Mouse (Mus musculus) layer of hippocampus, adult 8-10 months (tissue): ENCODE measurements around the gene Epha2. TPM values are rescaled to one million over a fixed set of nuclear protein-coding genes. Genes with fewer than 3 reads are reported as not detected.
A peak's percentile ranks its signal among the peaks of the same experiment; 100 is the strongest.

ENCODE experiments used
- DNase-seq, 2 experiments: peaks; one replicate each; pipeline ENCODE4 v3.0.0; 2022; ENCODE audit warnings: low spot score in 2 of 2
- total RNA-seq, 4 experiments: library from RNA; stranded (reverse); gene quantifications; 2 replicates each; pipeline ENCODE4 v1.2.4; 2022

Gene Epha2
- 1 to 10 TPM; 1.3 to 2.7 (median 2.2) TPM for total RNA-seq

DNA sequence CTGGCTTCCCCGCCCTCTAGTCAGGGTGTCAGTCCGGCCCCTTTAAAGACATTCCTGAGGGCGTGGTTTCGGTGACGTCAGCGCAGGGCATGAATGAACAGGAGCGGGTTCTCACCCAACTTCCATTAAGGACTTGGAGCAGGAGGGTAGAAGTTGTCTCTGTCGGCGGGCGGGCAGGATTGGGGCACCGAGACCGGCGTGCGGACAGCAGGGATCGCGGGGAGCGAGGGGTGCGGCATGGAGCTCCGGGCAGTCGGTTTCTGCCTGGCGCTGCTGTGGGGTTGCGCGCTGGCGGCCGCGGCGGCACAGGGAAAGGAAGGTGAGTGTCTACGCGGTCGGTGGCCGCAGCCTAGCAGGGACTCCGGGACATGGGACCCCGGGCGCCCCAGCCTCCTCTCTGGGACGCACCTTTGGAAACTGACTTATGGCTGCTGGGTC is at the start of gene Epha2:
Epha2 (plus strand) TSS at position 125 of the 438 bp plus-strand sequence.
- peak; percentile 40 to 55 for DNase-seq

DNA sequence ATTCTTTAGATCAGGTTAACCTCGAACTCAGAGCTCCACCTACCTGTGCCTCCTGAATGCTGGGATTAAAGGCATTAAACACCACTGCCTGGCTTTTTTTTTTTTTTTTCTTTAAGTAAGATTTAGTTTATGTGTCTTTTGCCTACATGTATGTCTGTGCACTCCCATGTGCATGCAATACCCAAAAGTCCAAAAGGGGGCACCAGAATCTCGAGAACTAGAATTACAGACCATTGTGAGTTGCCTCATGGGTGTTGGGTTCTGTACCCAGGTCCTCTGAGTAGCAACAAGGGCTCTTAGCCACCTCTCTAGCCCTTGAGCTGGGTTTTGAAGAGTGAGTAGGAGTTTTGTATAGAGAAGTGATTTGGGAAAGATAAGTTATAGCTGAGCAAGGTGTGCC is 48.4 kb upstream of the Epha2 start:
- DNase-seq = no peak

DNA sequence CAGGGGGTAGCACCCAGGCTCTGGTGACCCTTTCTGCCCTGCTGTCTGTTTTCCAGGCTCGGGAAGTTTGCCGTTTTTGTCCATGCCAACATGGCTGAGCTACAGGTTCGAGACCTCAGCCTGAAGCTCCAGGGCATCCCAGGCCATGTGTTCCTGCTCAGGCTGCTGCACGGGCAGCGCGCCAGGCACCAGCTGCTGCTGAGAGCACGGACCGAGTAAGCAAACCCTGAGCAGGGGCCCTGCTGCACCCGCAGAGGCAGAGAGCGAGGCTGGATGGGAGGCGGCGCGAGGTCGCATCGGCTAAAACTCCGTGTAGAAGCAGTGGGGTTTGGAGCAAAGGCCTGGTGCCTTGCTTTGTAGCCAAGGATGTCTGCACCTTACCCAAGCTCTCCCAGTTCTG is 46.8 kb upstream of the Epha2 start:
- no peak for DNase-seq

DNA sequence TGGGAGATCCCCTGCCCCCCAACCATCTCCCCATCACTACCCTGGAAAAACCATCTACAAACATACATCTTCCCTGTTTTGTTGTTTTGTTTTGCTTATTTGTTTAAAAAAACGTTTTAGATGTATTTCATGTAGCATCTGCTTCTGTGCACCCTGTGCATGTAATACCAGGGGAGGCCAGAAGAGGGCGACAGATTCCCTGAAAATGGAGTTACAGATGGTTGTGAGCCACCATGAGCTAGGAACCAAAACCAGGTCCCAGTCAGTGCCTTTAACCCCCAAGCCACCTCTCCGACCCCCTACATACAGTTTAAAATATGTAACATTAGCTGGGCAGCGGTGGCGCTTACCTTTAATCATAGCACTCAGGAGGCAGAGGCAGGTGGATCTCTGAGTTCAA is 43.6 kb upstream of the Epha2 start:
- DNase-seq = no peak

DNA sequence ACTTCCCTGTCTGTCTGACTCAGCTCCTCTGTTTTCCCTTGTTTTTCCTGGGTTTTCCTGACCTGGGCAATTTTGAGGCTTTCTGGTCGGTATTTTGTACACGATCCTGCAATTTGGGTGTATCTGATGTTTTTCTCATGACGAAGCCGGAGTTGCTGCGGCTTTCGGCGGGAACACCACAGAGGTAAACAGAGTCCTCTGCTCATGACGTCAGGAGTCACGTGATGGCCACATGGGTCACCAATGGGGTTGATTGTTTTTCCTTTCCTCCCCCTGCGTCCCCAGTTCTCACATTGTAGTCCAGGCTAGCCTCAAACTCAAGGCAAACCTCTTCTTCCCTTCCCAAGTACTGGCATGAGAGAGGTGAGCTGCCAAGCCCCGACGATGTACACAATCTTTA is 41.6 kb upstream of the Epha2 start:
- no peak for DNase-seq

DNA sequence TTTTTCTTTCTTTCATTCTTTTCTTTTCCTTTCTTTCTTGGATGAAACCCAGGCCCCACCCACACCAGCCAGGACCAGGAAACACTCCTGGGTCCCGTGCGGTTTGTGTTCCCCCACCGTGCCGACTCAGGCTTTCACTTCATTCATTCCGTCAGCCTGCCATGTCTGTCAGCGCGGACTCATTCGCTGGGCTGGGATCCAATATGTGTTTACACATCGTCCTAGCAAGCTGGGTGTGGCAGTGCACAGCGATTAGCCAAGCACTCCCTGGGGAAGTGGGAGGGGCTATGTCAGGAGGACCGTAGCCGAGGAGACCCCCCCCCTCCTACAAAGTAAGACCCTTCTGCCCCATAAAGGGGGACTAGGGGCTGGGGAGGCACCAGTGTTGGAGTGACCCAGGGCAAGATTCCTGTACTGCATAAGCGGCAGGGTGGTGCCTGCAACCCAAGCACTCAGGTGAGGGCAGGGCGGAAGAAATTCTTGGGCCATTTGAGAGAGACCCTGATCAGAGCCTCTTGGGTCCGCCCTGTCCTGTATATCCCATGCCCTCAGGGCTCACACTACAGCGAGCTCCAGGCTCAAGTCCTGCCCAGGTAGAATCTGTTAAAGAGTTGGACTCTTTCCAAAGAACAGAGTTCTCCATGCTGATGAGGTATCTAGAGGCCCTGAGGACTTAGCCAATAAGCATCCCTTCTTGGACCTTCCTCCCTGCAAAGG is 40.9 kb upstream of the Epha2 start:
- DNase-seq = no peak

DNA sequence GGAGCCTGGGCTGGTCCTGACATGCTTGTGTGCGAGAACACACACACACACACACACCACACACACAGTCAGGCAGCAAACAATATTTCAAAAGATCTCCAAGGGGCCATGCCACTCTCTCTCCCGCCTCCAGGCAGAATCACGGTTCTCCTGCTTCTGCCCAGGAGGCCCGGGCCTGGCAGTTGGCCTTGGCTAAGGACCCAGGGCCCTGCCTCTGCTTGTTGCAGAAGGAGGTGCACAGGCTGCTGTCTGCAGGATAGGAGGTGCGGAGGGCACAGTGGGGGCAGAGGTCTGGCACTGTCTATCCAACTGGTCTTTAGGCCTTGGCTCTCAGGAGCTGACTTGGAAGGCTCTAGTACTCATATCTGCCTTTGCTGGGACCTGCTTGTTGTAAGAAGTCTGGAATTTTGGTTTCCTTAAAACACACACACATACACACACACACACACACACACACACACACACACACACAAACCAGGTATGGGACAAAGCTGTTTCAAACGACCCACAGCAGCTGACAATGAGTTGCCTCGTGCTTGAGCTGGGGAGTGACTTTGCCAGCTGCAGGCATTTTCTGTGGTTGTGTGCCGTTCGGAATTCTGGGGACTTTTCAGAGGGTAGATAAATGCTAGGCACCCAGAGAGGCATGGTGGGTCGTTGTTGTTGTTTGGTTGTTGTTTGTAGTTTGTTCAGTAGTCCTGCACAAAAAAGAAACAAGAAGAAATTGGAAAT is 38.0 kb upstream of the Epha2 start:
- no peak for DNase-seq

DNA sequence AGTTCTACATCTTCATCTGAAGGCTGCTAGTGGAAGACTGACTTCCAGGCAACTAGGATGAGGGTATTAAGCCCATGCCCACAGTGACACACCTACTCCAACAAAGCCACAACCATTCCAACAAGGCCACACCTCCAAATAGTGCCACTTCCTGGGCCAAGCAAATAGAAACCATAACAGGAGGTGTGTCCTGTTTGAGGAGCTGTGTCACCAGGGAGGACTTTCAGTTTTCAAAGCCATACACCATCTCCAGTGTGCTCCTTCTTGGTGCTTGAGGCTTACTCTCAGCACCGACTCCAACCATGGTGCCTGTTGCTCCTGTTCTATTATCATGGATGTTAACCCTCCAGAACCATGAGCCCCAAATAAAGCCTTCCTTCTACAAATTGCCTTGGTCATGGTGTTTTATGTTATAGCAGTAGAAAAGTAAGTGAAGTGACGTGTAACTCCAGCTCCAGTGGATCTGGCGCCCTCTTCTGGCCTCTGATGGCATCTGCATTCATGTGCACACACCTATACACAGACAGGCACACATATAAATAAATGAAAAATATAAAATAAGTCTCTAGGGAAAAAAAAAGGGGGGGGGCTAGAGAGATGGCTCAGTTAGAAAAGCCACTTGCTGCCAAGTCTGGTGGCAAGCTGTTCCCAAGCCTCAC is 34.9 kb upstream of the Epha2 start:
- no peak for DNase-seq

DNA sequence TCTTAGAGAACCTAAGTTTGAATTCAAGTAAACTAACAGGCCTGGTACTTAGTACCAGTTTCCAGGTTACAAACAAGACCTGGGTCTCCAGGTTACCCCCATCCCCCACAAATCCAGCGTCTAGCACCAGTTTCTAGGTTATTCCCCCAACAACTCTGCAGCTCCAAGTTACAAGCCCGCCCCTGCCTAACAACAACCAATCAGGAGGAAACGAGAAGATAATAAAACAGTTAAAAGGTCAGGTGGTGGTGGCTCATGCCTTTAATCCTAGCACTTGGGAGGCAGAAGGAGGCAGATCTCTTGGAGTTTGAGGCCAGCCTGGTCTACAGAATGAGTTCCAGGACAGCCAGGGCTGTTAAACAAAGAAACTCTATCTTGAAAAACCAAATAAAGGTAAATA is 33.8 kb upstream of the Epha2 start:
- no peak for DNase-seq

DNA sequence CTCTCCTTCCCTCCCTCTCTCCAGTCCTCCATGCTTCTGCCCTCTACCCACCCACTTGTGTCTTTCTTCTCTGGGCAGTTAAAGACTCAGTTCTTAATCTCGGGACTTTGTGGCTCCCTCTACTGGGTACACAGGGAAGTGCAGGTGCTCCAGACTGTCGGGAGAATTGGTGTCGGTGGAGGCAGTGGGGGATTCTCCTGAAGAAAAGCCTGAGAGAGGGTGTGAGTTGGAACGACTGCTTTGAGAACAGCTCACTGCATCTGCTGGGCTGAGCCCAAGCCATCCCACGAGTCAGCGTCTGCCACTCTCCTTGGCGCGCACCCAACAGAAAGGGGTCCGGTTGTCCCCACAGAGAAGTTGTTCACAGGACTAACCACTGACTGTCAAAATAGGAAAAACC is 33.2 kb upstream of the Epha2 start:
- DNase-seq = peak in 1 of 2 experiments; percentile 48

DNA sequence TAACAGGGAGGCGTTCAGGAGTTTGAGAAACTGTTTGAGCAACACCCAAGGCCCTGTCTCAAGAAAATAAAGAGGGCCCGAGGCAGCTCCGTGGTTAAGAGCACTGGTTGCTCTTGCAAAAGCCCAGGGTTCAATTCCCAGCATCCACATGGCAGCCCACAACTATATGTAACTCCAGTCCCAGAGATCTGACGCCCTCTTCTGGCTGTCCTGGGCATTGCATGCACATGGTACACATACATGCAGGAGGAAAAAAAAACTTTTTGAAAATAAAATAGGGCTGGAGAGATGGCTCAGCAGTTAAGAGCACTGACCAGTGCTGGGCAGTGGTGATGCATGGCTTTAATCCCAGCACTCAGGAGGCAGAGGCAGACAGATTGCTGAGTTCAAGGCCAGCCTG is 32.7 kb upstream of the Epha2 start:
- DNase-seq = no peak

DNA sequence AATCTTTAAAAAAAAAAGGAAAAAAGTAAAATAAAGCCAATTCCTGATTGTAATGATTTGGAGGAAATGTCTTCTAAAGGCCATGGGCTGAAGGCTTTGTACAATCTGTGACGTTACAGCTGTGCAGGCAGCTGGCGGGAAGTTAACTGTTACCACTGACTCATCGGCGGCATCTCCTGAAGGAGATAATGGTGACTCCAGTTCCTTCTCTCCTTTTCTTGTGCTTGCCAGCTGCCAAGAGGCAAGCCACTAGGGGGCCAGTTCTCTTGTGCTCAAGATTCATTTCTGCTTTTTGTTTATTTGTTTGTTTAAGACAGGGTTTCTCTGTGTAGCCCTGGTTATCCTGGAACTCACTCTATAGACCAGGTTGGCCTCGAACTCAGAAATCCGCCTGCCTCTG is 32.0 kb upstream of the Epha2 start:
- DNase-seq = no peak

DNA sequence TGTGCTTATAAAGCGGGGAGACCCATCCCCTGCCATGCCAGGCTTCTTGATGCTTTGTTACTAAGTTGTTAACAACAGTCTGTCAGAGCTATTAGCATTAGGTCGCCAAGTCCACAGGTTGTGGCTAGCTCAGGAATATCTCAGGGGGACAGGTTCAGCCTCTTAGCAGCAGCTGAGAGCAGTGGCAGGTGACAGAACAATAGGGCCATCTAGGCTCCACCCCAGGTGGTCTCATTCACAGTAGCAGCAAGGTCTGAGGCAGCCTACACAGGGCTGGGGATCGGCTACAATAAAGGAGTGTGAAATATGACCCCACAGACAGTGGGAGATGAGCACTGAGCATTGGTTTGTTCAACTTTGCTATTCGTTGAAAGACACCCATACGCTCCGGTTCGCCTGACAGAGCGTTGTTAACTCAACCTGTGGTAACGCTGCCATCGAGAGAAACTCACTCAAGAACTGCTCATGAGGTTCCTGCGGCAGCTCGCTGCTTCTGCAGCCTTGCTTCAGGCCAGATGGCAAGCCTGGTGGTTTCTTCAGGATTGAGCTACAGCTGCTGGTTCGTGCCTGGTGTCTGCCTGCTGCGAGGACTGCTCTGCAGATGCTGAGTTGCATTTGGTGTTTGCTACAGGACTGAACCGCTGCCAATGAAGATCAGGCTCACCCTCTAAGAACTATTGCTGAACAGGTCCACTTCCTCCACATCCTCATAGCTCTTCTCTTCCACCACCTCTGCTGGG is 30.7 kb upstream of the Epha2 start:
- DNase-seq = no peak

DNA sequence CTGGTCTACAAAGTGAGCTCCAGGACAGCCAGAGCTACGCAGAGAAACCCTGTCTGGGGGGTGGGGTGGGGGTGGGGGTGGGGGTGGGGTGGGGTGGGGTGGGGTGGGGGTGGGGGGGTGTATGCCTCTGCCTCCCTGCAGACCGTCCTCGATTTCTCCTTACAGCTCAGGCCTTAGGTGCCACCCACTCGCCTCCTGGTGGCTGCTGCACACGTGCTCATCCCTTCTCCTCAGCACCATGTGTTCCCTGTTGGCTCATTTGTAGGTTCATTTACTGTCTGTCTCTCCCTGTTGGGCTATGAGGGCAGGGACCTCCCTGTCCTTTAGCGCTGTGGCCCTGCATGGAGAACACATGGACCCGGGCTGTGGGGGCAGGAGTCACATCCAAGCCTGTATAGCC is 29.8 kb upstream of the Epha2 start:
- no peak for DNase-seq

DNA sequence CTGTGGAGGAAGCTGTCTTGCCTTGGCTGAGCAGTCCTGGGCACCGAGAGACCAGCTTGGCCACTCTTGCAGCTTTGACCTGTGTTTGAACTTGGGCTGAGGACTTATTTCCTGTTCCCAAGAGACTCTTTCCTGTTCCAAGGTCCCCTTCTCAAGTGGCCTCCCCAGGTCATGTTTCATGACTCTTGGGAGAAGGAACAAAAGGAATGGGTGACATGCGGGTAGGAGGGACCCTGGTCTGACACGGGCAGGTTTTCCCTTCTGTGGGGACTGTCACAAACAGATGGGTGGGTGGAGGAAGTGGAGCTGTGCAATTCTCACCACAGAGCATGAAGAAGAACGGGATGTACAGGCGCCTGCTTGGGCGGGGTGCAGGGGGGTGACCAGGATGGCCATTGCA is 29.3 kb upstream of the Epha2 start:
- no peak for DNase-seq

DNA sequence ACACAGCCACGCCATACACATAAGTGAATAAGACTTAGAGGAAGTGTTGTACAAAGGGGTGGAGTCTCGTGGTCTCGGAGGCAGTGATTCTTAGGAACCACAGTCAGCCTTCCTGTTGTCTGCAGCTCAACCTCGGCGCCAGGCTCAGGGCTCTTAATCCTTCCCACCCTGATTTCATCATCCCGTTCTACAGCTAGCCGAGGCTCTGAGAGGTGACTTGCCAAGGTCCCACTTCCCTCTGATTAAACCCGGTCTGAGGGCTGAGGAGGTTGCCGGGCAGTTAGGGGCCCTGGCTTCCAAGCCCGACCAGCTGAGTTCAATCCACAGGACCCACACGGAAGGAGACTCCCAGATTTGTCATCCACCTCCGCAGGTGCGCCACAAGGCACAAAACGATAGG is 28.2 kb upstream of the Epha2 start:
- no peak for DNase-seq

DNA sequence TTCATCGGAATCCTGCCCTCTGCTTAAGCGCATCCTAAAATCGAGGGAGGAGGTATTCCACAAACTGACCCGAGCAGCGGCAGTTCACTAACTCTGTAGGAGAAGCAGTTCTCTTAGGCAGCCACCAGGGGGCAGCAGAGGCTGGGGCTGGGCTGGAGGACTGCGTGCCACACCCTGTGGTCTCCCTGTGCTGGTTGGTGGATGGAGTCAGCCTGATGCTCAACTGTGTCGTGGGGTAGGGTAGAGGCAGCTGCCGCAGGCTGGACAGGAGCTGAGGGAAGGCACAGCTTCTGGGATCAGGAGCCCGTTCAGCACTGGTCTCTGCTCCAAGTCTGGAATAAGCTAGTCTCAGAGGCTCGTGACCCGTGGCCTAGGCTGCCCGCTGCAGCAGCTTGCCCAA is 27.7 kb upstream of the Epha2 start:
- DNase-seq = peak; percentile 55 to 57

DNA sequence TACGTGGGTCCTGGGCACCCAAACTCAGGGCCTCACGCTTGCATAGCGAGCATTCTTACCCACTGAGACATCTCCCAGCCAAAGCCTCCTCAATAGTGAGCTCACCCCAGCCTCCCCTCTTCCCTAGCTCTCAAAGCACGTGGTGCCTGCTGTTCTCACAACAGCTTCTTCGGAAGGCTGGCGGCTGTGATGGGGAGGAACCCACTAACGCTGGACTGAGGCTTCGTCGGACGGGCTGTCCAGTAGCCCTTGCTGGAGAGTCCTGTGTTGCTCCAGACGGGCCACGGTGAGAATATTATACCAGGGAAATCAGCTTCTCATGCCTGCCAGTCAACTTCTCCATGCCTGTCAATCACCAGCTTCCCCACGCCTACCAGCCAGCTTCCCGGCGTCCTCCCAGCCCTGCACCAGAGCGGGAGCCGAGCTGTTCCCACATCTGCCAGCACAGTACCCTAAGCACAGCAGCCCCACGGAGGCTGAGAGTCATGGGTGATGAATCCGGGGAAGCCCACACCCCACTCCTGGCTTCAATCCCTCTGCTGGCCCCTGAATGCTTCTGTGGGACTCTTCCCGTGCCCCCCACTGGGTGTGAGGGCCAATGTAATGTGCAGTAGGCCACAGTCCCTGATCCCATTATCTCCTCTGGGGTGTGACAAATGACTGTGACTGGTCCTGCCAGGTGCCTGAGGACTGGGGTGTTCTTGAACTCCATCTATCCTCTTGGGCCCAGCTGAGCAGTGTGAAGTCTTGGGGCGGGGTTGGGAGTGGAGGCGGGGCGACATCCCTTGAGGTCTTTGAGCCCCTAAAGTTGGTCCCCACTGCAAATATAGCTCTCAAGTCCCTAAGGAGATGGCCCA is 26.3 kb upstream of the Epha2 start:
- no peak for DNase-seq

DNA sequence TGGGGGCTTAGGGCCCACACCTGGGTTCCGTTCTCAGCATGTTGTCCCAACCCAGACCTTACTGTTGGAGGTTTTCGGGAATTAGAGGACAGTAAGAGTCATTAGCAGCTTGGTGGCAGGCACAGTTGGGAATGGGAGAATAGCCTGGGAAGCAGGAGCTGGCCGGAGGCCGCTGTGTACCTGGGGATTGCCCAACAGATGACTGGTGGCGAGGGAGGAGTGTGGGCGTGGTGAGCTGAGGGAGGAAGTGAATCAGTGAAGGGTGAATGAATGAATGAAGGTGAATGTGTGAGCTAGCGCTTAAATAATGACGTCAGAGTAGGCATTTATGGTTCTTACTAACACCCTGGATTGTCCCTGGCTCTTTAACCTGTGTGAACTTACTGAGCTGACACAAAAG is 23.9 kb upstream of the Epha2 start:
- no peak for DNase-seq

DNA sequence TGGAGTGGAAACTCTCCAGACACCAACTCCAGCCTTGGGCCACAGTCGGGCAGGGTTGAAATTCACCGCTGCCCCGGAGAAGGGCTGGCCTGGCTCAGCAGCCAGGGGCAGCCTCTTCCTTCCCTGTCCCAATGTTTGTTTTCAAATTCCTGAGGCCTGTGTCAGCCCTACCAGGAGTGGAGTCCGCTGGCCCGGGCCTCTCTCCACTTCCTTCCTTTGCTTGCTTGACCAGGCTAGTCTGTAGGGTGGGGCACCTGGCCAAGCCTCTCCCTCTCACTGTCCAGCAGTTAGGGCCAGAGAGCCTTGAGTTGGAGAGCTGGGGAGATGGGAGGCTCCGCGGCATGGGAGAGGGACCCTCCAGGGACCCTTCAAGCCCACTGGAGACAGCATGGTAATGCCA is 22.9 kb upstream of the Epha2 start:
- DNase-seq = no peak

DNA sequence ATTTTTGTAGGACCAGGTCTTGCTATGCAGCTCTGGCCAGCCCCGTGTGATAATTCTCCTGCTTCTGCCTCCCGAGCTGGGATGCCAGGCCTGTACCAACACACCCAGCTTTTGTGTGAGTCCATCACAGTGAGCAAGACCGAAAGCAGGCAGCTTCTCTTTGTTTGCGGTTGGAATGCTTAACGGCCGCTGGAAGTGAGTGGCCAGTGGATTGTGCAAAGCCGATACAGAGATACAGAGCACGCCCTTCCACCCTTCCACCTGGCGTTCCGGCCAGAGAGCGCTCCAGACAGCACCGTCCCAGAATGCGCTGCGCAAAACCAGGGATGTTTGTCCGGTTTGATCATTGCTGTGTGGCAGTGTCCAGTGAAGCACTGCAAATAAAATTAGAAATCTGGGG is 21.7 kb upstream of the Epha2 start:
- DNase-seq = no peak
